8 mouse cellular contexts compared by ENCODE assay signal in genomic region chr9:59036159-59036731, GRCm38 (mm10). TPM values are rescaled to one million over a fixed set of nuclear protein-coding genes. Genes with fewer than 3 reads are reported as not detected.
A peak's percentile ranks its signal among the peaks of the same experiment; 100 is the strongest.
DNase-seq lines count a peak whose midpoint lies in the region; TF ChIP-seq lines count a peak whose summit lies in the region.

Gene Neo1 (minus strand): TSS chr9:59036441.

- no peak for TF ChIP-seq CTCF in ES-Bruce4 (IDR thresholded peaks at IDR 0.05; ENCODE audit: low read depth, low read length)
- TF ChIP-seq CTCF in lung, adult 2 months (IDR thresholded peaks at IDR 0.05; ENCODE audit: insufficient read depth, low read length), result no peak

- H3K4me3 ChIP-seq in ES-Bruce4 (ENCODE audit: low read depth, low read length), result peak within 1 kb of the TSS; percentile 75
- peak within 1 kb of the TSS; percentile 62 for H3K4me3 ChIP-seq in lung, adult 2 months (replicated peaks; ENCODE audit: extremely low read depth, low read depth, low read length)

- H3K36me3 ChIP-seq in ES-Bruce4 (ENCODE audit: control insufficient read depth, insufficient read depth, low read length, poor library complexity, severe bottlenecking), result no peaks in the 10 kb centered on the region

- no peaks in the 10 kb centered on the region for H3K9me3 ChIP-seq in ES-Bruce4 (replicated peaks; ENCODE audit: control insufficient read depth, insufficient read depth, low read length, poor library complexity, severe bottlenecking)

- TF ChIP-seq EP300 in ES-Bruce4 (IDR thresholded peaks at IDR 0.05; ENCODE audit: insufficient read depth, low read depth, low read length), result no peak

- WGBS in lung, adult 2 months, result under 1% methylated on average over 80 of the region's 86 CpGs

- no peak for TF ChIP-seq POLR2A in ES-Bruce4 (IDR thresholded peaks at IDR 0.05; ENCODE audit: insufficient read depth, low read length)
- no peak for TF ChIP-seq POLR2A in lung, adult 2 months (IDR thresholded peaks at IDR 0.05; ENCODE audit: borderline replicate concordance, extremely low read depth, low read depth, low read length)

- intact Hi-C loops in heart, postnatal 36 days (cut with DNase I), result loop anchor here (10.0 kb wide), 1 partner anchor 449 kb away; the partner anchor contains the start of gene Arih1

- peak within 1 kb of the TSS; percentile 72 for H3K27ac ChIP-seq in ES-Bruce4 (ENCODE audit: insufficient read depth, low read length)

- peak within 1 kb of the TSS; percentile 95 for H3K9ac ChIP-seq in ES-Bruce4 (ENCODE audit: low read depth, poor library complexity, severe bottlenecking)

- H3K27me3 ChIP-seq in ES-Bruce4 (ENCODE audit: control insufficient read depth, insufficient read depth, low read length, poor library complexity, severe bottlenecking), result no peaks in the 10 kb centered on the region

- peak; percentile 93 to 97 for DNase-seq in cerebellum, adult 18-20 months
- peak; percentile 92 for DNase-seq in forelimb bud, embryonic 11.5 days (ENCODE audit: low read depth, low spot score)
- peak; percentile 82 to 88 for DNase-seq in heart, postnatal 36 days
- DNase-seq in layer of hippocampus, adult 8-10 months (ENCODE audit: low spot score in 2 of 2), result peak; percentile 88 to 94
- peak; percentile 81 for DNase-seq in lung, adult 2 months
- peak; percentile 96 for DNase-seq in retina, postnatal 1 day
- peak; percentile 61 for DNase-seq in urinary bladder, postnatal 10 days (ENCODE audit: low spot score)

- peaks cover 2% of the 10 kb centered on the region for H3K4me1 ChIP-seq in ES-Bruce4 (ENCODE audit: control insufficient read depth, insufficient read depth, low read length)
- H3K4me1 ChIP-seq in lung, adult 2 months (ENCODE audit: control insufficient read depth, insufficient read depth, low read length), result peaks cover 6% of the 10 kb centered on the region; the same call in 1 of the 2 replicates

RNA-seq across cellular contexts. Expression of gene Neo1, which starts in this region (rescaled TPM):
- polyA plus RNA-seq in ES-Bruce4 (2011; ENCODE audit: insufficient read depth, insufficient read length, low read depth, missing spikeins), result 27.3 and 28.1 TPM in 2 replicates
- 10 to 100 TPM; 45.1 to 54.8 TPM for total RNA-seq in heart, postnatal 36 days (2021)
- total RNA-seq in layer of hippocampus, adult 8-10 months (2022), result 10 to 100 TPM; 70.6 to 83.3 (median 79.0) TPM
- 25.1 and 28.6 TPM in 2 replicates for polyA plus RNA-seq in lung, adult 2 months (2012; rRNA removed)

Comparison
In these comparisons a context has a peak if more than half of its experiments do, and no peak if none do; other contexts are left out.
1. Peak in every context shown above with its lines: DNase-seq, H3K4me3 ChIP-seq and H3K27ac ChIP-seq.